Mouse (Mus musculus): ENCODE measurements around the gene Pla2g4b.

The Pla2g4b gene

DNA sequence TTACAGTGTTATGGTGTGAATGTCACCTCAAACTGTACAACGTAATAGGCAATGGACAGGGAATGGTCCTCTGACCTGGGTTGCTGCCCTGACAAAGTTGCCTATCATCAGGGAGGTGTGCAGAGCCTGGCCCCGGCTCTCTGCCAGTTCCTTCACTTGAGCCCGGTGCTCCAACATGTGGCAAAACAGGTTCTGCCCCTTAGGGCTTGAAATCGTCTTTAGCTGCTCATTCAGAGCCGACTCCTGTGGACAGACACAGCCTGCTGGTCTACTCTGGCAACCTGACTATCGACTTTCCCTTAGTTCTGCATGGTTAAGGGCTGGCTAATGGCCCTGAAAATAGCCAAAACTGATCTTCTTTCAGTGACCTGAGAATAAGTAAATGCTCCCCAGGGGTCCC is 27.0 kb downstream of the Pla2g4b start:
- DNase-seq (ENCODE audit: low read depth in 2 of 2, low spot score in 2 of 2) = no peak

DNA sequence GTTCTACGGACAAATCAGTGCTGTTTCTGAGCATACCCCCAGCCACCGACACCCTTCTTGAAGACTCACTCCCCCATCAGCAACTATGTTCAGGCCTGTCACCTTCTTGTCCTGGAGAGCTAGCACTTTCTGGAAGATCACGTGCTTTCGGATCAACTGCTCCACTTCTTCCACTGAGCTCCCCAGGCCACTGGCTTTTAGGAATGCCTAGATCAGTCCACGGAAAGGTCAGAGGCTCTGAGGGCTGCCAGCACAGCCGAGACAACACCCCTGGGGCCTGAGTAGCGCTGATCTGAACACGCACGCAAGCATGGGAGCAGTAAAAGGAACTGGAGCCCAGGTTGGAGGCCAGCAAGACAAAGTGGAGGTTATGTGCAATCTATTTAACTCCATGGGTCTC is 27.4 kb downstream of the Pla2g4b start:
- DNase-seq (ENCODE audit: low read depth in 2 of 2, low spot score in 2 of 2) = no peak

DNA sequence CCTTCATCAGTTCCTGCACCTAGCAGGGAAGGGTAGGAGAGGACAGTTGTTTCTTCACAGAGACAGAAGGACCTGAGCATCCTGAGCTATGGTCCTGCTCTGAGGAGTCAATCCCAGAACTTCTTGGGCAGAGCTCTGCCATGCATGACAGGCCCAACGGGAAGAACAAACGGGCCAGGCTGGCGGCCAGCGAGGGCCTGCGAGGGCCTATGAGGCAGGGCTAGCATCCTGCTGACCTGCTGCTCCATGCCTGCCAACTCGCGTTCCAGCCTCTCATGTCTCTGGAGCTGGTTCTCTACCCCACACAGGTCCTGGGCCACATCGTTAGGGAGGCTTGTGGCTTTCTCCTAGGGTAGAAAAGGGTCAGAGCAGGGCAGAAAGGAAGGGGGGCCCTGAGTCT is 29.0 kb downstream of the Pla2g4b start:
- no peak for DNase-seq (ENCODE audit: low read depth in 2 of 2, low spot score in 2 of 2)

GRCm38 (mm10) chr2:120064639-120065038 is 31.4 kb downstream of the Pla2g4b start:
- no peak for DNase-seq (ENCODE audit: low read depth in 2 of 2, low spot score in 2 of 2)

DNA sequence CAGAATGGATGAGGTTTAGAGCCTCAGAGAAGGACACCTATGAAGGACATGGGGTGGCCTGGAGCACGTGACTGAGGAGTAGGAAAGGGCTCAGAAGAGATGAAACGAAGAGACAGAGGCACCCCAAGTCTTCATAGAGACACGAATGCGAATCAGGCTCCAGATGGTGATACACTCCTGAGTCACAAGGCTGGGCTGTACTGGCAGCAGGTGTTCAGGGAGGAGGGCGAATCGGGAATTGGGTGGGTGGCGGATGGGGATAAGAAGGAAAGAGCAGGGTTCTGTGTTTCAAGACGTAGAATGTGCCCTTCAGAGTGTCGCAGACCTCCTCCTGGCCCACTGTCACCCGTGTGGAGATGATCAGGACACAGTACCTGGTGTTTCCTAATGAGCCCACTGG is 32.0 kb downstream of the Pla2g4b start:
- DNase-seq (ENCODE audit: low read depth in 2 of 2, low spot score in 2 of 2) = no peak

GRCm38 (mm10) chr2:120066224-120066623 is 33.0 kb downstream of the Pla2g4b start:
- no peak for DNase-seq (ENCODE audit: low read depth in 2 of 2, low spot score in 2 of 2)

- no peak for DNase-seq (ENCODE audit: low read depth in 2 of 2, low spot score in 2 of 2)
Observed at GRCm38 (mm10) chr2:120068555-120069465, 35.6 kb downstream of the Pla2g4b start.

DNA sequence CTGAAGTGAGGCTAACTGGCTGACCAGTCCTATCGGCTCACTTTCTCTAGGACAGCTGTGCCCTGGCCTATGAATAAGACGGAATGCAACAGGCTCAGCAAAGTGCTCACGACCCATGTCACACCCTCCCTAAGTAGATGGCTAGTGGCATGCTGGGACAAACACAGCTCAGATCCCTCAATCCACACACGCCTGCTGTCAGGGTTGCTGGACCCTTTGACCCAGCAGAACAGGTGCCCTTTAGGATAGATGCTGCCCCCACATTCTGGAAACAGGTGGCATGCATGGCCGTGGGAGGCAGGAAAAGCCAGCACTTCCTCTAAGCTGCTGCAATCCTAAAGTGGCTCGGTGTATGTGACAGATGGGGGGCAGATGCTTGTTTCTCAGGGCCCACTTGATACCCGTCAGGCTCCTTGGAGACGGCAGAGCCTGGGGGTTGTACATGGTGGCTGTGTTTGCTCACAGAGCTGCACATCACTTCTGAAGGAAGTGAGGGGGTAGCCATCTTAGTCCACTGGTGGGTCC is 36.3 kb downstream of the Pla2g4b start:
- DNase-seq (ENCODE audit: low read depth in 2 of 2, low spot score in 2 of 2) = no peak

DNA sequence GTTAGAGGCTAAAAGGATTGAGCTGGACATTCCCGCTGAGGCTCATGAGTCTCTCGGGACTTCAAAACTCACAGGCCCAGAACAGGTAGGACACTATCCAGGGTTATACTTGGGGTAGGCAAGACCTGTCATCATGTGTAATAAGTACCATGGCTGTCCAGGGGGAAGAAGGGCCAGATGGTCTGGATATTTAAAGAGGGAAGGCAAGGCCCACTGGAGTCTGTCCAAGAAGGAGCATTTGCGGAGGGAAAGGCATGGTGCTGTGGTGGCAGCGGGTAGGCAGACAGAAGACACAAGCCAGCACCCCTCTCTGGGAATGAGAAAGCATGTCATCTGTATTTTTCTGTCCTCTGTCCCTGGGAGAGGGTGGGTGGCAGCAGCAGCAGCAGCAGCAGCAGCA is 40.9 kb downstream of the Pla2g4b start:
- no peak for DNase-seq (ENCODE audit: low read depth in 2 of 2, low spot score in 2 of 2)

- no peak for DNase-seq (ENCODE audit: low read depth in 2 of 2, low spot score in 2 of 2)
Observed at GRCm38 (mm10) chr2:120076076-120076705, 43.0 kb downstream of the Pla2g4b start.

GRCm38 (mm10) chr2:120082416-120082815 is 49.2 kb downstream of the Pla2g4b start:
- no peak for DNase-seq (ENCODE audit: low read depth in 2 of 2, low spot score in 2 of 2)

DNA sequence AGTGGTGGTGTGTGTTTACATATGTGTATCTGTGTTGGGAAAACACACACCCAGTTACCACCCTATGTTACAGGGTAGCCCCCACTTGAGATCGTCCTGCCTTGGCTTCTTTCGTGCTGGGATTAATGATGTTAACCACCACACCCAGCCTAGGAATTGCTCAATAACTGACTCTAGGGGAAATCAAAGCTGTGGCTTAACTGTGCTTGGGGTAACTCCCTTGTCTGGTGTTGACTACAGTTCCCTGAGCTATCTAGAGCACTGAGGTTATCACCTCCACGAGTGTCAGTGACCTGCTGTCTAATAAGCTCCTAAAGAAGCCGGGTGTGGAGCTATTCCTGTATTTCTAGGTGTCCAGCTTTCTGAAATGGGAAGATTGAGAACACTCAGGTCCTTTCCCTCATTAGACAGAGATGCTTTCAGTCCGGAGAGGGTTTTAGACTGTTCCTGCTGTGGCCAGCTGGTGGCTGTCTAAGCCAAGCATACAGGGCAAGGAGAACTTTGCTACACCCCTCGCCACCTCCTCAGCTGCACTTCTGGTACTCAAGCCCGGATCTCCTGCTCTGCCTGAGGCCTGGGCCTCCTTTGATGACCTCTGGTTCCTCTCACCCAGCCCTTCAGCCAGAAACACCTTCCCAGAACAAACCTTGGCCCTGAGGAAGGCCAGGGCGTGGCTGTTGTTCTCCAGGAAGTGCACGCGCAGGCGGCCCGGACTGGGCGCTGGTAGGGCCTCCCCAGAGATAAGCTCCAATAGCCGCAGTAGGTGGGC is 51.6 kb downstream of the Pla2g4b start:
- no peak for DNase-seq (ENCODE audit: low read depth in 2 of 2, low spot score in 2 of 2)

DNA sequence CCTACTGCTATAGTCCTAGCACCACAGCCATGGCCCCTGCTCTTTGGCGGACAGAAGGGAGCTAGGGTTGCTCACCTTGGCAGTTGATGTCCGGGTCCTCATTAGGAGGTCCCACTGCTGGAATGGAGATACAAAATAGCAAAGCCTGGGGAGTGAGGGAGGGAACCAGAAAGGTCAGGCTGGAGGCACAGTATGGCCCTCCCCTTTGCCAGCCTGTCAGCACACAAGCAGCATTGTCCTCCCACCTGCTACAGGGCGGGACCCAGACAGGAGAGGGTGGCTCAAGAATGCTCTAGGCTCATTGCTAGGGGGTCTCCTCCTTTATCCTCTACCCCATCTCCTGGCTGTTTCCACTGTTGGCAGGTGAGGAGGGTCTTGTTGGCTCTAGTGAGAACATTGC is 52.8 kb downstream of the Pla2g4b start:
- DNase-seq (ENCODE audit: low read depth in 2 of 2, low spot score in 2 of 2) = no peak

GRCm38 (mm10) chr2:120087391-120087790 is 54.2 kb downstream of the Pla2g4b start:
- DNase-seq (ENCODE audit: low read depth in 2 of 2, low spot score in 2 of 2) = no peak

GRCm38 (mm10) chr2:120087897-120088296 is 54.7 kb downstream of the Pla2g4b start:
- DNase-seq (ENCODE audit: low read depth in 2 of 2, low spot score in 2 of 2) = no peak

DNA sequence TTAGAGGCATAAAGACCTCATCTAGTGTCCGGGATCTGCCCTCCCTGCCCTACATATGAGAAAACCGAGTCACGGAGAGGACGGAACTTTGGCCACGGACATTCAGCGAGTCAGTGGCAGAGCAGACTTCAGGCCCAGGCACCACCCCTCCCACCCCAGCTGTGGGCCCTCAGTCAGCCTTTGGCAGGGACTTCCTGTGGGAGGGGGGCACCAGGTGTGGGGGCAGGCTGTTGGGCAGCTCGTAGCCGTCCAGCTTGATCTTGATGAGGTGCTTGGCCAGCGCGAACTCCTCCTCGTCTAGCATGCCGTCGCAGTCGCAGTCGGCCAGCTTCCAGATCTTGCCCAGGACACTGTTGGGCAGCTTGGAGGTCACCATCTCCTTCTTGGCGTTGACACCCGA is 57.8 kb downstream of the Pla2g4b start:
- no peak for DNase-seq (ENCODE audit: low read depth in 2 of 2, low spot score in 2 of 2)

Data from CD8-positive naive resting alpha-beta T cell, adult 2 months (primary cell).